Mouse (Mus musculus) CD4-positive, CD25-positive, alpha-beta regulatory T cell, adult 4 months (primary cell): ENCODE measurements around the gene Cps1. TPM values are rescaled to one million over a fixed set of nuclear protein-coding genes. Genes with fewer than 3 reads are reported as not detected.

Experiments
- ATAC-seq: one replicate; pipeline ENCODE4 v1.8.0; 2017
- polyA plus RNA-seq, 2 experiments: library from polyadenylated mRNA; unstranded; fragments of 100-300 nt; shearing (Covaris generic); gene quantifications; one replicate each; pipeline ENCODE4 v1.2.1; 2017

Cps1 gene
- not detected for polyA plus RNA-seq

DNA sequence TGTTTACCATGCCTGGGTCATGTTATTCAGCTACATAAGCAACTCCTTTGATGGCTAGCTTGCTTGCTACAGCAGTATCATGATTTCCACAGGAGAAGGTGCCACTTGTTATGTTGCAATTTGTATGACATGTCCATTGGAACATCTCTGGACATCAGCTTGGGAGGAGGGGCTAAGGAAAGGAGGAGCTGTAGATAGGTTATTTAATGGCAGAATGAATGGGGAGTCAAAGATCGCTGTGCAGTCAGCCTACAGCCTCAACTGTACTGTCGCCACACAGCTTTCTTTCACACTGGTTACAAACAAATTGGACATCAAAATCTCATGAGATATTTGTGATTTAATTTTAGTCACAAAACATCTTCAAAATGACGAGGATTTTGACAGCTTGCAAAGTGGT is at the start of gene Cps1:
Gene Cps1 (plus strand): TSS at position 230 of the 400 bp plus-strand sequence.
- no peak for ATAC-seq

DNA sequence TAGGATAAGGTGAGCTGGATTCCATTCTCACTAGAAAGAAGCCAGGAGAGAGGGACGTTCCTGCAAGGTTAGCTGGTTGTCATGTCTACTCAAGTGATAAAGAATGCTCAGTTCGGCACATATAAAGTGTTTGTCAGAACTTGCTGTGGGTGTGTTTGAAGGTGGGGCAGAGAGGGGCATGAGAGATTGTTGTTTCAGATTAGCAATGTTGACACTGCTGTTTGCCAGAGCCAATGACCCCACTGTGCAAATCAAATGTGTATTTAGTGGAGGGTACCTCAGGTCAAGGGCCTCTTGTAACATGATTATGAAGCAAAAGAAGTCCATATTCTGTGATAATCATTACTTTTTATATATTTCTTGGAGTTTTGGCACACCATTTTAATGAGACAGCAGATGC is 45.1 kb upstream of the Cps1 start:
- ATAC-seq: no peak

DNA sequence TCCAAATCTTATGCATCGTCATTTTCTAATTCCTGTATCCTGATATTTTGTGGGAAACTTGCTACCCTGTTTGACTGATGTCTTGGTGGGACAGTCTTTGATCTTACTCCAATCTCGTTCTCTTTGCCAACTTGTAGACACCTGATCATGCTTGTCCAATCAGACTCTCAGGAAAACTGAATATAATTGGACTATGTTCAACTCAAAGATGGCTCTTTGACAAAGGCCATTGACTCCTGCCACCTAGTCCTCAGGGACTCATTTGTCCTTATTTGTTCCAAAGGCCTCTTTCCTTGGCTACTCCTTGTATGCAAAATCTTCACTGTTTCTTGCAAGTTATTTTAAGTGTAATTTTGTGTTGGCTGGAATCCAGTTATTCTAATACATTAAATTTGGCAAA is 44.2 kb upstream of the Cps1 start:
- ATAC-seq: no peak

DNA sequence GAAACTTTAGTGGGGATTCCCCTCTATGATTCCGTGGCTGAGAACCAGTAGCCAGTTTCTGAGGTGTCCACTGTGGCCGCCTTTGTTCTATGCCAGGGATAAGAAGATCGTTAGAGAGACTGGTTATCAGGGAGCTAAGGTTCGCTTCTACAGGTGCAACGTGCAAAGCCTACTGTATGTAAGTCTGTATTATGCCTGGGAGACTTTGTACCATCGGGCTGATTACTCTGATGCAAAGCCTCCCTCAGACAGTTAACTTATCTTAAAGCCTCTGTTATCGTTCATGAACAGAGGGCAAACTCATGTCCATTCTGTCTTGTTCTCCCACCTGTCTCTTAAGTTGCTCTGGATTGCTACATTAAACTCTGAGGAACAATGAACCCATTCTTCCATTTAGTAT is 43.7 kb upstream of the Cps1 start:
- no peak for ATAC-seq

DNA sequence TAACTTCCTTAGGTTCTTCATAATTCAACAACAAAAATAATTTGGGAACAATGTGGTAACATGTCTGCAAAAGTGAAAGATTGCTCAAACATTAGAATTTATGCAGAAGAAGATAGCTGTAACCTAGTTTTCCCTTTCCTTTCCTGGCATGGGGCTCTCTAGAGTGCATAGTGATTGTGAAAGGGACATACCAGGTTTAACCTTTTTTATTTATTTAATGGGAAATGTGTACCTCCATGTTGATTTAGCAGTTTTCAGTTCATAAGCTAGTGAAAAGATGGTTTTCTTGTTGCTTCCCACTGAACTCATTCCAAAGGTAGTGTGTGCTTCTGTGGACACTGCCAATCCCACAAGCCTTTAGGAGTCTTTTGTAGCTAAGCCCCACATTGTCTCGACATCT is 30.4 kb upstream of the Cps1 start:
- ATAC-seq: no peak

DNA sequence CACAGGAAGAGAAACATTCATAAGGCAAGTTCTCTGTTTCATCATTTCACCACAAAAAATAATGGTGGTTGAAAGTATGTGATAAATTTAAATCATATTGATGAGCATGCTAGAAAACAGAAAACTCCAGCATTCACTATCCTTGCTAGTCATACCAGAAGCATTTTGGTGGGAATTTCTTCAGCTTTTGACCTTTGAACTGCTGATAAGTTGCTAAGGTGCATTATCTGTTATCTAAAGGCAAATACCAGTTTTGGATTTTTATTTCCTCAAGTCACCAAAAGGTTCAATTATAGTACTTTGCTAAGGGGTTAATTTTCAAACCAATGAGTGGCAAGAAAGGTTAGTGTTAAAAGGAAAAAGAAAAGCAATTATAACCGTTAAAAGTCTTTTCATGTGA is 23.6 kb upstream of the Cps1 start:
- ATAC-seq: no peak

DNA sequence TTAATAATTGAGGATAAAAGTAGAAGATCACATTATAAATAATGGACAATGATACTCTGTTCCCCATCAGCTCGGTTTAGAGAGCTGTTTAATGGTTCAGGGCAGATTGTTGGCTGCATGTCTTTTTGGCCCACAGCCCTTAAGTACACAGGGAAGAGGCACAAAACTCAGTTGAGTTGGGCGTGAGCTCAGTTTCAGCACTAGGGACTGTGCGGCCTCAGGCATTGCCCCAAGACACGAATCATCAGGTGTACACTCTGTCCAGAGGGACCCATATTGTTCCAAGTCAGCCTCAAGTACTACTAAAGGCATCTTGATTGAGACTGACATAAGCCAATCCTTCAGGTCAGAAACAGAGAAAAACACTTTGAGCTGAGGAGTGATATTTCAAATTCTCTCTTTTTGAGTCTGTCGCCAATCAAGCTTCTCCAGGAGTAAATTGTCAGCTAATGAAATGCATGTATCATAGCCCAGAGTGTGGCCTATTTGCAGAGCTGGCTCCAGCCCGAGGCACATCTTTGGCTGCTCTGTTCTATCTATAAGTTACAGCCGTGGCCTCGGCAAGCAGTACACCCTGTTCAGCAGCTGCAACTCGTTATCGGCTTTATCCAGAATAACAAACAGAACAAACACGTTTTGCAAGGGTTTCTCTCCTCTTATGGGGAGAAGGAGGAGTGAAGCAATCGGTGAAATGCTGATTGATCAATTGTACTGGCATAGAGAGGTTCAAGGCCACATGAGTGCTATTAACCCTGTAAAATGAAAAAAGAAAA is 19.2 kb upstream of the Cps1 start:
- ATAC-seq: no peak

DNA sequence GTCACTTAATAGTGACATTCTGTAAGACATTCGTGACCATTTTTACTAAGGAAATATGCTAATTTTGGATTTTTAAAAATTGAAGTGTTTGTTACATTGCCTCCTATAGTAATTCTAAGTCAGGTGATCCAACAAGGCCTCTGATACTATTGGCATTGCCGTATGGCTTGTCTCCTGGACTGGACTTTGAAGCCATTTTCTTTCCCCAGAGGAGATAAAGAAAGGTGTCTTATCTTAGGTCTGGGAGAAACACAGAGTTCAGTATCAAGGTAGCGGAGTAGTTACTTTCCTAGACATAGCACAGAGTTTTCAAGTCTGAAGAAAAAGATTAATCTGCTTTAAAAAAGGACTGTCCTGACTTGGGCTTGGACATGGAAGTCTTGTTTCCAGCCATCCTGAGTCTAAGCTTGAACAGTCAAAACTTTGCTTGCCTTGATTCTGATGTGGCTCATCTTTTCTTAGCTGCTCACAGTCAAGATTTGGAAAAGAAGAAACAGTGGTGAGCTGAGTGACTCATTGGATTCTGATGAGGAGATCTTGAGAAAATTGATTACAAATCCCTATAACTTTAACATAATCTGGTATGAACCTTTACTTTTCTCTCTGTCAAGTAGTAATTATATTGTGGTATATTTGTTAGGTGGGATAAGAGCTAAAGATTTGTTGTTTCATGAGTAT is 11.1 kb upstream of the Cps1 start:
- no peak for ATAC-seq

DNA sequence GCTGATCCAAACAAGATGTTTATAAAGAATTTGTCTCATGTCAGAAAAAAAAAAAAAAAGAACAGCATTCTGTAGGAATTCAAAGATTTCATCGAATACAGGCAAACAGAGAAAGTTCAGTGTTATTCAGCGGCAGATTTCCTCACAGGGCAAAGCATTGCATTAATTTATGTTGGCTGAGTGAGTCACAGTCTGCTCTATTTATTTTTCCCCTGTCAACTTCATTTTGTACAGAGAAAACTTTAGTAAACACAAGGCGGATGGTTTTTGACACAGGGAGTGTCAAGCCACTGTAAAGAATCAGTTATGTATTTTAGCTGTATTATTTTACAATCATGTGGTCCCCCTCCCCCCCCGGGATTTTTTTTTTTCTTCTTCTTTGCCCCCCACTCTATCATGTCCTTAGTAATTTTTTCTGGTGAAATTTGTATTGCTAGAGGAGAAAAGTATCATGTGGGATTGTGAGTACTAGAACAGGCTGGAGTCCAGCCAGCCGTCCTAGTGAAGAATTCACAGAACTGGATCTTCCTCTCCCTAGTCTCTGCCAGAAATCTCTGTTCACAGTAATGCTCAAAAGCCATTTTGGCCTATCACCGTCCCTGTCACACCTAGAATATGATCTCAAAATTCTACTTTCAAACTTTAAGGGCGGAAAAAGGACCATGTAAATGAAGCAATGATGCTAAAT is 9.3 kb upstream of the Cps1 start:
- ATAC-seq: no peak

DNA sequence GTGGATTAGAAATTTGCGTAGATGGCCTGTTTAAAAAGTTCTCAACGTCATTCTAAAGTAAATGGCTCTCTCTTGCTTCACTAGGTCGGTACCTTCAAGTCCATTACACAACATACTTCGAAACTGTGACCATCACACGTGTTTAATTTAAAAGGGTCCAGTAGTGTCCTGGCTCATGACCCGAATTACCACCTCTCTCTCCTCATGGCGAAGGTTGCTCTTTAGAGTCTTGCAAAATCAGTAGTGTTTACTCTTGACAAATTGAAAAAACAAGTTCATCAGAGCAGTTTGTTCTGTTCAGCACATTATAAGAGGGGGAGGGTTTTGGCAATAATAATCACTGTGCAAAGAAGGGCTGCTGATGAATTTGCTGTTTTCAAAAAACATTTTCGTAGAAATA is 6.3 kb upstream of the Cps1 start:
- no peak for ATAC-seq

DNA sequence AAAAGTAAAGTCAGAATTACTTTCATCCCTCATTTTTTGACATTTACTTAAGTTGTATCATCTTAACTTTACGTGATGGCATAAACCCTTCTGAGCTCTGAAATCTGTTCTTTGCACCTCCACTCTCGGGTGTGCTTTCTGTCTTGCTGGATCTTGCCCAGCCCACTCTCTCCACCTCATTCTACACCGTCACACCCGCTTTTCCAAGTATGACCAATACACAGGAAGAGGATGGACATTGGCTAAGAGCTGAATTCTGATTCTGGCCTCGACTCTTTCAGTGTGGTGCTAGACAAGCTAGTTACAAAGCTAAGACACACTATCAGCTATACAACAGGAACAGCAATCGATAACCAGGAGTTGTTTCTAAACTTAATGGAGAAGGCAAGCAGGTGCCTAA is 5.0 kb upstream of the Cps1 start:
- no peak for ATAC-seq

DNA sequence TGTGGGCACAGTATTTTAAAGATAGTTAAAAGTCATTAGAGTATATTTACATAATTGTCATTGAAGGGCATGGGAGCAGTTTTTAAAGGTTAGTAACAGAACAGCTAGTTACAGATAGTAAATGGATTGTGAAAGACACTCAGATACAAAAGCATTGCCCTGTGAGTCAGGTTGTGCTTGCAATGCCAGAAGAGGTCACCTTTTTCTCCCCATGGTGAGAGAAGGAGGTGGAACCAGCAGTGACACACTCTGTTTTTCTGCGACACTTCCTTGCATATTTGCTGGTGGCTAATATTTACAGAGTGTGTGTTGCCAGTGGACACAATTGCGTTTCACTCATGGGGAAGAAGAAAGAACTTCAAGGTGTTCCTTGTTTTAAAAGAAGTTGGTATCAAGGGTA is 2.6 kb downstream of the Cps1 start:
- no peak for ATAC-seq

DNA sequence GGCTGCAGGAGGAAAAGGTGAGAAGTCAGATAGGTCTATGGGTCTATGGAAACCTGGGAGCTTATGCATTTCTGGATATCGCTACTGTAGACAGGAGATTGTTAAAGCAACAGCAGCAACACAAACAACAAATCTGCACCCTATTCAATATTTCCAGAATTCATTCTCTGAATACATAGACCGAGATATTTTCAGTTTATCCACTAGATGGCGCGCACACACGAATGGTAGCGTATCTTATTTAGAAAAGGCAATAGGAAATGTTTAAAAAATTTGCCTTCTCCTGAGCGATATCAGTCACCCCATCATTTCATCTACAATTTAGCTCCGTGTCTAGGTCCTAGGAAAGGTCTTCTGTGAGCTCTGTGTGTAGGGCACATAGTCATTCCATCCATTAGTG is 21.1 kb downstream of the Cps1 start:
- ATAC-seq: no peak

DNA sequence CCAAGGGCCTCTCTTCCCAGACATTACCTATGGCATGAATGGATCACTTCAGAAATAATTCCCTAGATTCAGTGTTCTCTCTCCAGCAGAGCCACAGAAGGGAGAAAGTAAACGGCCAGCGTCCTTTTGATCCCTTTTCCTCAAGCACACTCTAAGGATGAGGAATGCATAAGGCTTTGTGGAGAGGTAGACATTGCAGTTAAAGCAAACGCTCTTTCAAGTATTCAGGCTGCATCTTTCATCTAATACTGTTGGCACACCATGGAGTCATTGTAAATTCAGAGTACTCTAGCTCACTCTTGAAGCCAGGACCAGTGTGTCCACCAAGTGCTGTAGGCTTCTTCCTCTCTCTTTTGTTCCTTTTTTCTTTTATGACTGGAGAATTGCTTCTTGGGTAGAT is 28.4 kb downstream of the Cps1 start:
- ATAC-seq: no peak

DNA sequence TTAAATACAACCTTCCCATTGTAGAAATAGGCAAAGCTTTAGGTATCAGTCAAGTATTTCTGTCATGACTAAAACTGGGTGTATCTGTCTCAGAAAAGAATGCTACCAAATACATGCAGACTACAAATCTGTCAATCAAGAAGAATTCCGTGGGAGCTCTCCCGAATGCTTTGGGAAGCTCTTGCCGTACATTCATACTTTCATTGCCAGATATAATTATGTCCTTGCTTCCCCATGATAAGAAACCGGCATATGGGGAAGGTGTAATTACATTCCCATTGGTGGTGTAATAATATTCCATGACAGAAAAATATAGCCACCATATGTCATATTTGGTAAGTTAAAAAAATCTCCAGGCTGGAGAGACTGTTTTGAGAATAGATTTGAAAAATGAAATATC is 44.5 kb downstream of the Cps1 start:
- ATAC-seq: no peak

DNA sequence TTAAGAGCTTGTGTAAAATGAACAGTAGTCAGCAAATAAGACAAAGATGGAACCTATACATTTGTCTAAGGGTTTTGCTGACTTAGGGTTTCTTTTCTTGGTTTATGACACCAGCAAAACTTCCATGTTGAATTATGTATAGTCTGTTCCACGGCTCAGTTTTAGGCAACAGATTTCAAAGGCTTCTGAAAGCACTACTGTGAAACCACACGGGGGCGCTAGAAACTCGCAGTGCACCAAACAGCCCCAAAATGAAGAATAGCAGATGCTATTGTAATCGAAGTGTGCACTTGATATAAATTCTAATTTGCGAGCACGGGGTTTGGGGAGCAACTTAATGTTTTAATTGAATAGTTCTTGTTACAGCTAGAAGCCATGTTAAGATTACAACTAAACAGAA is 58.3 kb downstream of the Cps1 start:
- ATAC-seq: no peak

DNA sequence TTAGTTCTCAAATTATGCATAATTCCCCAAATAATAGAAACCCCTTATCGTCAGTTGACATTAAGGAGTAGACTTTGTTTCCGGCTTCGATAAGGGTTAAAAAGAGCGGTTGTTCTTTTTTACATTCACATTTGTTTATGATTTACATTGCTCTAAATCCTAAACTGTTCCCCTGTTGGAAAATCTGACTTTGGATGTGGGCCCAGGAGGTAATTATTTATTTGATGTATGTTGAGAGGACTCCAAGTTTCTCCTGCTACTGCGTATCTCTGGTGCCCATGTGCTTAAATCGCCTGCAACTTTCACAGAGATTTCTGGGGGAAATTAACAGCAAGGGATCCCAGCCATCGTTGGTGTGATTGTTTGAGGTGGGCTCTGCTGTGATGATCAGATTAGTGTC is 59.4 kb downstream of the Cps1 start:
- ATAC-seq: no peak

DNA sequence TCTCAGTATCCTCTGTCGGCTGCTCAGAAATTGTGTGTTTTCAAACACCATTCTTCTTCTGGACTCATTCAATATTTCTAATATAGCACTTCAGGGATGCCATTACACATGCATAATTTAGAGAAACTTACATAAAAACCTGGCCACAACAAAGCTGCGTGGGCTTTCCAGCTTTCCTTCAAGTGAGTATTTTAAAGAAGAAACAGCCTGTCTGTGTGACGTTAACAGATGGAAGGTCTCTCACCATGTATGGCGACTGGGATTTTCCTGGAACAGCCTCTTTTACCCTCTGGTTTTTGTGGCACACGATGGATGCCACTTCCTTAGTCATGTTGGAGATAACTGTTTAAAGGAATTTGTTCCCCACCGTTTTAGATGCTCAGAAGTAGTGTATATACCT is 60.7 kb downstream of the Cps1 start:
- no peak for ATAC-seq

DNA sequence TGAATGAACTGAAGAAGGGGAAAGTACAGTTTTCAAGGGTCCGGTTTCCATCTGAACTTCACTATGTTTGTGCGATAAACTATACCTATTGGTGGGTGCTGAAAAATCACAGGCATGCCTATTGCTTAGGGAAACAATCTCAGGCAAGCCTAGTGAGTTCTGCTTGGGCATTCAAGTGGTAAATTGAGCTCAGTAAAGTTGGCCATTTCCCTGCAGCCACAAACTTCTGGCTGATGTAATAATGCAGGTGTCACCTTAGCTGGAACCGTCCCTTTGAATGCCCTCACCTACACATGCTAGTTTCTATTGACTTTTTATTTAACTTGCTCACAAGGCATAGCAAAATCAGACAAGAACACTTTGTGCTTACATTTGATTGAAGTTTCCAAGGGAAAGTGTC is 61.3 kb downstream of the Cps1 start:
- no peak for ATAC-seq

DNA sequence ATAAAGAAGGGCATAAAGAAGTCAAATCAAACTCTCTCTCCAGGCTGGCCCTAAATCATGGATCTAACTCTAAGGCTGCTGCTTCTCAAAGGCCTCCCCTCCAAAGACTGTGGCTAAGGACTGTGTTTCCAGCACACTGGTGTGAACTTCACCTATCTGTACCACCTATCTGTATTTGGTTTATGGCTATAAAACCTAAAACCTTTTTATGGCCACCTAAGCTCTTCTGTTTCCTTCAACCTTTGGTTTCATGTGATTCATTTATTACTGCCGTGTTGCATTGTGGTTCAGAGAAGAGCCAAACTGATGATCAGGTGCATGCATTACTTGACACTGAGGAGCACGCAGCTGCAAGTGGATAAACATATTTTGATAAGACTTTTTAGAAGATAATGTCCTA is 74.5 kb downstream of the Cps1 start:
- no peak for ATAC-seq

DNA sequence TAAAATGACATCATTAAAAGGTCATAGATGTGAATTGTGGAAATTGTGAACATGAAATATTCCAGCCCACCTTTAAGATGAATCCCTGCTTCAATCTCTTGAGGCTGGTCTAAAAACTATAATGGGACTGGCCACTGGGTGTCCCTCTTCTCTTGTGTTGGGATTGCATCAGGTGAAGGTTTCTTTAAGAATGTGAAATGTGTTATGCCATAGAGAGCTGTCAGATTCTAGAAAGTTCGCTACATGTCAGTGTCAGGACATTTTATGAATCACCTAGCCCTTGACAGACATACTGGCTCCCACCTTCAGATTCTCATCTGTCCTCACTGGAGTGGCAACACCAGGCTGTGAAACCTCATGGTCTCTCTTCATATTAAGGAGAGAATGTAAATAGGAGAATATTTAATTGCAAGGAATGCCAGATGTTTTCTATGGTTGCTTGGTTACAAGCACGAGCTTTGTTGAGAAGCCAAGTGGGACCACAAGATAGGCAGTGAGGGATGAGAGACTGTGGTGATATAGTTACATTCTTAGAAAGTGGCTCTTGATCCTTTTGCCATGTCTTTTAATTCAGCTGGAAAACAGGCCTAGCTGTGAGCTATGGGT is 95.6 kb downstream of the Cps1 start:
- no peak for ATAC-seq

DNA sequence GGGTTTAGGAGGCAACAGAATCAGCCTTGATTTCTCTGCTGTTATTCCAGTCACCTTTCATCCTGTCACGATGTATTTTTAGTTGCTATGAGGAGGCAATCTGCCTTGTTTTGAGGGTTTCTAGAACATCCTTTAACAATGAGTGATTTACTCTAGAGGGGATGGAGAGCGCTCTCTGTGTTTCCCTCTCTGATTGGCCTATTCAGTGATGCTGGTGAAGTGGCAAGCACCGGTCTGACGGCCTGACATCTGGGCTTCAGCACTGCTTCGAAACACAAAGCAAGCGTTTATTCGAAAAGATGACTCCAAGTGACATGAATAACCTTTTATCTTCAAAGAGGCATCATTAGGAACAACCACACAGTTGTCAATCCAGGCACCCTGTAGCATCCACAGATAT is 100.8 kb downstream of the Cps1 start:
- no peak for ATAC-seq

DNA sequence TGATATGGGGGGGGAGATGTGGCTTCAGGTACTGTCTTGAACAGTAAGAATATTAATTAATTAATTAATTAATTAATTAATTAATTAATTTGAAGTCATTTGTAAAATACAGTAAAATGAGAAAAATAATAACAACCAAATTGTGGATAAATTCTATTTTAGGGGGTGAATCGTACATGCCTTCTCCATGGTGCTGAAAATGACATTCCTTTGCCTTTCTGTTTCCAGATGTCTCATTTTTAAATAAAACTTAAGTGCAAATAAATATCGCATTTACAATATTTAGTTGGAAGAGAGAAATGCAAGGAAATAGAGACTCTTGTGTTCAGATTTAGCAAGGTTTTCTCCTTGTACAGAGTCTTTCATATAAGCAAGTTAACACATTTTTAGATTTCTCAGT is 112.0 kb downstream of the Cps1 start:
- no peak for ATAC-seq
